Mouse (Mus musculus) heart, embryonic 16.5 days (tissue): ENCODE data around the gene Psmd14. TPM values are rescaled to one million over a fixed set of nuclear protein-coding genes. Genes with fewer than 3 reads are reported as not detected.

ENCODE experiments used
- ATAC-seq: fragments of 200-750 bp; cut with Nextera tagmentation; replicated peaks from 2 replicates; pipeline ENCODE4 v1.8.0; 2017; ENCODE audit warnings: moderate number of reproducible peaks; ENCODE audit not compliant: insufficient read depth, low FRiP score; ENCODE audit errors: extremely low read depth
- H3K27ac ChIP-seq: fragments of 300-500 bp; sonication (generic); 2 replicates; pipeline ENCODE4 v1.5.1; 2014; ENCODE audit warnings: mild to moderate bottlenecking, low read length, control low read depth, moderate library complexity
- H3K27me3 ChIP-seq: fragments of 300-500 bp; sonication (generic); 2 replicates; pipeline ENCODE4 v1.6.1; 2014; ENCODE audit warnings: low read length, mixed read lengths; ENCODE audit not compliant: control insufficient read depth, insufficient read depth
- H3K36me3 ChIP-seq: fragments of 300-500 bp; sonication (generic); 2 replicates; pipeline ENCODE4 v1.6.1; 2014; ENCODE audit not compliant: control insufficient read depth, insufficient read depth
- H3K4me1 ChIP-seq: fragments of 300-500 bp; sonication (generic); 2 replicates; pipeline ENCODE4 v1.6.1; 2014; ENCODE audit warnings: low read length, mixed read lengths; ENCODE audit not compliant: control insufficient read depth, insufficient read depth
- H3K4me2 ChIP-seq: fragments of 300-500 bp; sonication (generic); 2 replicates; pipeline ENCODE4 v1.6.1; 2014; ENCODE audit warnings: low read depth, mild to moderate bottlenecking, control low read depth, low read length
- H3K4me3 ChIP-seq: fragments of 300-500 bp; sonication (generic); 2 replicates; pipeline ENCODE4 v1.5.1; 2014; ENCODE audit warnings: mild to moderate bottlenecking, control low read depth, low read length
- H3K9ac ChIP-seq: fragments of 300-500 bp; sonication (generic); 2 replicates; pipeline ENCODE4 v1.6.1; 2014; ENCODE audit warnings: low read length, control low read depth
- H3K9me3 ChIP-seq: fragments of 300-500 bp; sonication (generic); replicated peaks from 2 replicates; pipeline ENCODE4 v1.6.1; 2016; ENCODE audit warnings: low read length; ENCODE audit not compliant: control insufficient read depth
- WGBS: fragments of 180-500 bp; shearing (Covaris S2); extraction: QIAGEN DNeasy Blood & Tissue Kit; methylation state at CpG from one replicate; pipeline ENCODE4 v1.1.7; 2014; 5-methylcytosine and 5-hydroxymethylcytosine counted together
- polyA plus RNA-seq: library from polyadenylated mRNA; unstranded; fragments of >200 nt; fragmentation: Nextera tagmentation; extraction: Ambion mirVana; gene quantifications from 2 replicates; pipeline ENCODE4 v1.2.1, GENCODE M21; 2015

The Psmd14 gene
- polyA plus RNA-seq, 1 experiment from 2014 or later, result 146 TPM

DNA sequence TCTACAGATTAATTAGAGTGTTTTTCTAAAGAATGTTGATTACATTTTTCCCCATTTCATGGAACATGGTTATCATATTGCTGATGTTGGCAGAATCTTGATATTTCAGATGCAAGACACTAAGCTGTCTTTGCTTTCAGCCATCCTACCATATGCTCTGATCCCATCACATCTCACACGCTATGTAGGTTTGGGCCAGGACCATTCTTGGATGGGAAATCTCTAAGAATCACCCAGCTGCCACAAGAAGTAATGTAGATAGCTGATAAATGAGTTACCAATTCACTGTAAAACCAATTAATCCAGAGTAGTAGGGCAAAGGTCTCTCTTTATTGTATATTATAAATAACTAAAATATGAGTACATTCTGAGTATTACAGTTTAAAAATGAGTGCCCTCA lies 86.6 kb downstream of the Psmd14 start:
- Histone ChIP-seq H3K4me1 (no peaks in the 10 kb centered on the region; the same call in 1 of the 2 replicates), H3K27ac (no peak overlapping the region), H3K4me2 (no peak overlapping the region), H3K27me3 (peaks cover 12% of the 10 kb centered on the region), H3K9ac (no peak overlapping the region), H3K9me3 (no peaks in the 10 kb centered on the region), H3K4me3 (no peak overlapping the region), H3K36me3 (peaks cover 4% of the 10 kb centered on the region; the same call in 1 of the 2 replicates)
- no peak for ATAC-seq
- WGBS, result 96% methylated on average over 1 of the region's 1 CpGs

DNA sequence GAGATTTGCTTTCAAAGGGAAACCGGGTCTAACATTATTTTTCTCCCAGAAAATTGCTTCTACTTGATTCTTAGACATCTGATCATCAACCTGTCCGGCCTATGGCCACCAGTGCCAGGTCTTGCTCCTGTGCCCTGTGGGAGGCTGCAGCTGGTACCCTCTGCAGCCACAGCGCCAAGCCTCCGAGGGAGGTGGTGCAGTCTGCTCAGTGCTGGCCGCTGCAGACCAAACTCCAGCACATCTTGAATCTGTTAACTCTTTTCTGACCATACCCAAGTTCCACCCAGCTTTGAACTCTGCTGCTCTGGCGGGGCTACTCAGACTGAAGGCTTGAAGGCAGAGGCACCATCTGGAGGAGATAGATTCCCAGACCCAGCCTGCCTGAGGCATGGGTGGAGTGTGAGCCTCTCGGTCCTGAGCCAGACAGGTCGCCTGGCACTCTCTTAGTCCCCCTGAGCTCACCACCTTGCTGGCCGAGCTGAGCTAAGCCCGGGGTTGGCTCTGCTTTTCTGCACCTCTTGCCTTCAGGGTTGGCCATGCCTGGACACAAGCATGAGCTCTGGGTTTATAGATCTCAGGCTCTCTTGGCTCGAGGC lies 91.3 kb downstream of the Psmd14 start, which contains the start of gene Tbr1:
TSS of gene Tbr1 (plus strand) at position 275 of the 596 bp plus-strand sequence.
- H3K9me3 ChIP-seq, result no peaks in the 10 kb centered on the region
- WGBS, result 14% methylated on average over 11 of the region's 11 CpGs
- ATAC-seq, result no peak
- H3K27ac ChIP-seq, result no peak within 1 kb of the TSS
- H3K4me1 ChIP-seq, result peaks cover 8% of the 10 kb centered on the region
- peak within 1 kb of the TSS; percentile 16 for H3K4me3 ChIP-seq
- H3K4me2 ChIP-seq, result peak within 1 kb of the TSS; percentile 29
- H3K27me3 ChIP-seq, result peaks cover 39% of the 10 kb centered on the region
- no peak within 1 kb of the TSS for H3K9ac ChIP-seq
- peaks cover 4% of the 10 kb centered on the region; the same call in 1 of the 2 replicates for H3K36me3 ChIP-seq

DNA sequence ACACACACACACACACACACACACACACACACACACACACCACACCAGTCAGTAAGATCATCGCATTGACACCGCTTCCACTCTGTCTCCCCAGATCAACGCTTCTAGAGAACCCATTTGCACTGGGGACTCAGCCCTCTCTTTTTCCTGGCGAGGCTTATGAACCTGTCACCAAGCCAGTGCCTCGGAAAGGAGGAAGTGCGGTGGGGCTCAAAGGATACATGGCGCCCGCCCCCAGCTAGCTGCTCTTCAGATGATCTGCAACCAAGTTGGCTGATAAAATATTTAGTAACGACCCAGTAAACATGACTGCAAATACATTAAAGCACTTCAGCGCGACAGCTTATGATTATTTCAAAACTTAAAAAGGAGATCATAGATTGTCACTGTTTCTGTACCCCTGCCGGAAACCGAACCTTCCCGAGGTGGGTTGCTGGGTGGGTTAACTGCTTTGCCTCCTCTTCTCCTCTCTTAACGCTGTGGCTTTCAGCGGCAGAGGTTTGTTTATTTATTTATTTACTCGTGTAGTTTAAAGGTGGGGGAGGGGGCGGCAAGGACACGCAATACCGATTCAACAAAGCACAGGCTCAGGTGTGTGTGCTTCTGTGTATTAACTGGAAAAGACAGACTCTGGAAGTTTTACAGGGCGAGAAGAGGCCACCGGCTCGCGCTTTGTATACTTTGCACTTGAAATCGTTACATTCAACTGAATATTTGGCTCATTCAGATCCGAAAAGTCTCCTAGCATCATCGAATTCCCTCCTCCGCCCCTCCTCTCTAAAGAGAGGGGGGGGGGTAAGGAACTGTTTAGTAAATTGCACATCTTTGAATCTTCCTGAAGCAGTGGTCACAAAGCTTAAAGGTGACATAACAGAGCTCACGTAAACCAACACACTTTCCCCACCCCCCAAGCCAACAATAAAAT lies 92.2 kb downstream of the Psmd14 start:
- Histone ChIP-seq H3K27me3 (peaks cover 42% of the 10 kb centered on the region), H3K4me1 (peaks cover 8% of the 10 kb centered on the region), H3K36me3 (peaks cover 4% of the 10 kb centered on the region; the same call in 1 of the 2 replicates), H3K27ac (no peak overlapping the region), H3K4me2 (peak overlapping the region; percentile 29), H3K4me3 (peak overlapping the region; percentile 16), H3K9me3 (no peaks in the 10 kb centered on the region), H3K9ac (no peak overlapping the region)
- 3% methylated on average over 29 of the region's 29 CpGs for WGBS
- no peak for ATAC-seq

DNA sequence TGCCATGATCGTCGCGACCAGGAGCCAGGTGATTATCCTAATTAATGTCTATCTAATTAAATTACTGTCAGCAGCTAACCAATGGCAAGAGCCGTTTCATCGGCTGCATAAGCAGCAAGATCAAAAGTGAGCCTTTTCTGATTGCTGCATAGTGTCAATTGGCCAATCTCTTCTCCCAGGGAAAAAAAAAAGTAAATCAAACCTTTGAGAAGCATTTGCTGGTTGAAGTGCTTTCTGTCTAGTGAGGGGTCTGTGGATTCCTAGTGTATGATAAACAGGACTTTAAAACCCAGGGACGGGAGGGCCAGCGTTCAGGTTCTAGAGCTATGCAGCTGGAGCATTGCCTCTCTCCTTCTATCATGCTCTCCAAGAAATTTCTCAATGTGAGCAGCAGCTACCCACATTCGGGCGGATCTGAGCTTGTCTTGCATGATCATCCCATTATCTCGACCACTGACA lies 92.9 kb downstream of the Psmd14 start:
- H3K27ac ChIP-seq, result no peak overlapping the region
- H3K27me3 ChIP-seq, result peaks cover 49% of the 10 kb centered on the region
- peaks cover 4% of the 10 kb centered on the region; the same call in 1 of the 2 replicates for H3K36me3 ChIP-seq
- H3K4me3 ChIP-seq, result no peak overlapping the region
- WGBS, result 5% methylated on average over 10 of the region's 10 CpGs
- no peak for ATAC-seq
- peaks cover 8% of the 10 kb centered on the region for H3K4me1 ChIP-seq
- H3K9ac ChIP-seq, result no peak overlapping the region
- H3K4me2 ChIP-seq, result no peak overlapping the region
- H3K9me3 ChIP-seq, result no peaks in the 10 kb centered on the region

DNA sequence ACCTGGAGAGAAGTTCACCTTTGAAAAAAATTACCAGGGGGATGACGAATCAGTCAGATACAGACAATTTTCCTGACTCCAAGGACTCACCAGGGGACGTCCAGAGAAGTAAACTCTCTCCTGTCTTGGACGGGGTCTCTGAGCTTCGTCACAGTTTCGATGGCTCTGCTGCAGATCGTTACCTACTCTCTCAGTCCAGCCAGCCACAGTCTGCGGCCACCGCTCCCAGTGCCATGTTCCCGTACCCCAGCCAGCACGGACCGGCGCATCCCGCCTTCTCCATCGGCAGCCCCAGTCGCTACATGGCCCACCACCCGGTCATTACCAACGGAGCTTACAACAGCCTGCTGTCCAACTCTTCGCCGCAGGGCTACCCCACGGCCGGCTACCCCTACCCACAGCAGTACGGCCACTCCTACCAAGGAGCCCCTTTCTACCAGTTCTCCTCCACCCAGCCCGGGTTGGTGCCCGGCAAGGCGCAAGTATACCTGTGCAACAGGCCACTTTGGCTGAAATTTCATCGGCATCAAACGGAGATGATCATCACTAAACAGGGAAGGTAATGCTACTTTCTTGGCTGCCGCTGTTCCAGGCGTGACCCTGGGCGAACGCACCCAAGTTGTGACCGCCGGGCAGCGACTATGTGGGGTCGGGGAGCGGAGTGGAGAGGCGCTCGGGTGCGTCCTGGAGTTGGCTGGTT lies 93.5 kb downstream of the Psmd14 start:
- Histone ChIP-seq H3K4me3 (peak overlapping the region; percentile 7), H3K27me3 (peaks cover 54% of the 10 kb centered on the region), H3K9ac (no peak overlapping the region), H3K4me2 (peak overlapping the region; percentile 5), H3K9me3 (no peaks in the 10 kb centered on the region), H3K27ac (no peak overlapping the region), H3K4me1 (peaks cover 8% of the 10 kb centered on the region), H3K36me3 (peaks cover 3% of the 10 kb centered on the region; the same call in 1 of the 2 replicates)
- ATAC-seq, result no peak
- WGBS, result 2% methylated on average over 39 of the region's 39 CpGs

DNA sequence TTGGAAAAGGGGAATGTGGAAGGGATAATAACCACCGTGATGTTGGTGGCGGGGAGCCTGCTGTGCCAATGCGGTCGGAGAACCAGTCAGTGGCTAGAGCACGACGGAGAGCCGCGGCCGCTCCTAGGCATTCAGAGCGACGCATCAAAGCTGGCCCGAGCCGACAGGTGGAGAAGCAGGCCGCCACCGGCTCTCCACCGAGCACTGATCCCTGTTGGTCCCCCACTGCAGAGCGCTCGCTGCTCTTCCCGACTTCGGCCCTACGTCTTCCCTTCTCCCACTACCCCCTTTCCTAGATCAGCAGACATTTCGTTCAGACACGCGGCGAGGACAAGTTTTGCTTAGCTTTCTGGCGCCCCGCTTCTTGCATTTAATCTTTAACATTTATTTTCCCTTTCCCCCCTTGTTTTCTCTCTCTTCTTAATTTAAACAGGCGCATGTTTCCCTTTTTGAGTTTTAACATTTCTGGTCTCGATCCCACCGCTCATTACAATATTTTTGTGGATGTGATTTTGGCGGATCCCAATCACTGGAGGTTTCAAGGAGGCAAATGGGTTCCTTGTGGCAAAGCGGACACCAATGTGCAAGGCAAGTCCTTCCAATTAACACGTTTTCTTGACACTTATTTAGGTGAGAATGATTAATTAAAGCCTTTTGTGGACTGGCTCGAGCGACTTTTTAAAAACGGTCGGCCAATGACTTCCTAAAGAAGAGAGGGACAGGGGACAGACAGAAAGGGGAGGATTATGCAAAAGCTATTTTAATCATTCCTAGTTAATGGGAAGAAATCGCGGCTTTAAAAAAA lies 94.2 kb downstream of the Psmd14 start:
- H3K9ac ChIP-seq, result no peak overlapping the region
- H3K4me1 ChIP-seq, result peaks cover 8% of the 10 kb centered on the region
- no peak overlapping the region for H3K27ac ChIP-seq
- under 1% methylated on average over 39 of the region's 39 CpGs for WGBS
- 0 out of 2 replicates have a peak, but pooled peaks cover 3% of the 10 kb centered on the region for H3K9me3 ChIP-seq
- ATAC-seq, result no peak
- H3K4me3 ChIP-seq, result peak overlapping the region; percentile 7; the same call in 1 of the 2 replicates
- H3K36me3 ChIP-seq, result no peaks in the 10 kb centered on the region
- peak overlapping the region; percentile 5 for H3K4me2 ChIP-seq
- peaks cover 61% of the 10 kb centered on the region for H3K27me3 ChIP-seq

- Histone ChIP-seq H3K27ac (no peak overlapping the region), H3K4me1 (peaks cover 8% of the 10 kb centered on the region), H3K27me3 (peaks cover 67% of the 10 kb centered on the region), H3K9ac (no peak overlapping the region), H3K36me3 (no peaks in the 10 kb centered on the region), H3K4me2 (no peak overlapping the region), H3K9me3 (0 out of 2 replicates have a peak, but pooled peaks cover 3% of the 10 kb centered on the region), H3K4me3 (no peak overlapping the region)
- WGBS, result 6% methylated on average over 3 of the region's 3 CpGs
- ATAC-seq, result no peak
Observed at GRCm38 (mm10) chr2:61806346-61806825, 94.9 kb downstream of the Psmd14 start.

GRCm38 (mm10) chr2:61807151-61807550 lies 95.7 kb downstream of the Psmd14 start:
- Histone ChIP-seq H3K27me3 (peaks cover 64% of the 10 kb centered on the region), H3K4me2 (peak overlapping the region; percentile 36; the same call in 1 of the 2 replicates), H3K9ac (no peak overlapping the region), H3K9me3 (0 out of 2 replicates have a peak, but pooled peaks cover 3% of the 10 kb centered on the region), H3K4me3 (peak overlapping the region; percentile 21; the same call in 1 of the 2 replicates), H3K4me1 (peaks cover 8% of the 10 kb centered on the region), H3K27ac (no peak overlapping the region), H3K36me3 (no peaks in the 10 kb centered on the region)
- no peak for ATAC-seq
- 1% methylated on average over 22 of the region's 22 CpGs for WGBS
